18 mouse cellular contexts compared by ENCODE assay signal in the genomic region with DNA sequence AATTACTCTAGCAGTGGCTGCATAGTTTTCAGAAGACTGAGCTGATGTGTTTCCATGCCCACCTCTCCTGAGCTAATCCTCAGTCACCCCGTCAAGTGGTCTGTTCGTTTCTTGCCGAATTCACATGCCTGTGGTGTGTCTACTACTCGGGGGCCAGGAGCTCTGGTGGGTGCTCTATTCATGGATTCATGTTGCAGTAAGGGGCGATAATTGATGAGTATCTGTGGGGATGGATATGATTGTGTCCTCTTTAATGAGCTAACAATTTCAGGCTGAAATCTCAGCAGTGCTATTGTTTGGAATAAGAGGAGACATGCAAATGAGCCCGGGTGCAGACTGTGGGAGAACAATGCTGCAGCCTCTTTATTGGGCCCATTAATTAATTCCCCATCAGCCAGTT.
DNase-seq lines count a peak whose midpoint lies in the region; ATAC-seq lines count a peak whose summit lies in the region.
"Had no signal": no experiment of that assay in that cellular context is flagged by ENCODE, and none has a peak within 500 bp of the region (broad histone marks: within the 10 kb centered on the region; RNA-seq: fewer than 3 reads in every experiment).

No protein-coding gene starts in this region.

- H3K27me3 ChIP-seq in embryonic facial prominence, embryonic 14.5 days (replicated peaks; ENCODE audit: control insufficient read depth, insufficient read depth, low read length) = no peaks in the 10 kb centered on the region
- H3K27me3 ChIP-seq in embryonic facial prominence, embryonic 10.5 days (replicated peaks; ENCODE audit: low read depth, poor library complexity, severe bottlenecking) = 0 out of 2 replicates have a peak, but pooled peaks cover 3% of the 10 kb centered on the region
- H3K27me3 ChIP-seq in hindbrain, embryonic 11.5 days (ENCODE audit: control insufficient read depth, insufficient read depth, low read length) = no peaks in the 10 kb centered on the region
- no peaks in the 10 kb centered on the region for H3K27me3 ChIP-seq in midbrain, embryonic 14.5 days (ENCODE audit: control insufficient read depth, insufficient read depth, low read length)
- H3K27me3 ChIP-seq: CH12.LX; embryonic facial prominence, embryonic 13.5 days; intestine, embryonic 15.5 days had no signal

- DNase-seq in embryonic facial prominence, embryonic 14.5 days (ENCODE audit: low spot score) = peak; percentile 15
- DNase-seq in embryonic facial prominence, embryonic 10.5 days (ENCODE audit: low spot score) = no peak
- peak; percentile 25 for DNase-seq in hindbrain, embryonic 11.5 days (ENCODE audit: low spot score)
- DNase-seq in midbrain, embryonic 14.5 days = peak; percentile 54
- peak; percentile 92 for DNase-seq in retina, postnatal 1 day
- DNase-seq in frontal cortex, postnatal 14 days (ENCODE audit: low spot score in 2 of 2) = no peak
- DNase-seq in thymus, postnatal 14 days = no peak
- DNase-seq in lung, postnatal 10 days = no peak
- DNase-seq: adrenal gland, postnatal 25 days; cerebellum, postnatal 36 days; gastrocnemius, postnatal 14 days; heart, postnatal 14 days; lung, embryonic 14.5 days; thymus, postnatal 25 days had no signal

- H3K9me3 ChIP-seq in embryonic facial prominence, embryonic 14.5 days (ENCODE audit: control insufficient read depth, low read length) = no peaks in the 10 kb centered on the region
- no peaks in the 10 kb centered on the region for H3K9me3 ChIP-seq in embryonic facial prominence, embryonic 10.5 days
- no peaks in the 10 kb centered on the region for H3K9me3 ChIP-seq in hindbrain, embryonic 11.5 days (ENCODE audit: control insufficient read depth, low read length)
- no peaks in the 10 kb centered on the region for H3K9me3 ChIP-seq in midbrain, embryonic 14.5 days (ENCODE audit: control insufficient read depth, low read length)
- H3K9me3 ChIP-seq: embryonic facial prominence, embryonic 13.5 days; intestine, embryonic 15.5 days had no signal

- no peaks in the 10 kb centered on the region for H3K4me1 ChIP-seq in embryonic facial prominence, embryonic 14.5 days (ENCODE audit: control insufficient read depth, insufficient read depth, low read length)
- peaks cover 17% of the 10 kb centered on the region; the same call in 1 of the 2 replicates for H3K4me1 ChIP-seq in embryonic facial prominence, embryonic 10.5 days
- peaks cover 9% of the 10 kb centered on the region for H3K4me1 ChIP-seq in hindbrain, embryonic 11.5 days (replicated peaks; ENCODE audit: control insufficient read depth, insufficient read depth, low read length)
- H3K4me1 ChIP-seq in midbrain, embryonic 14.5 days (ENCODE audit: control insufficient read depth, insufficient read depth, low read length) = peaks cover 24% of the 10 kb centered on the region
- H3K4me1 ChIP-seq: intestine, embryonic 15.5 days had no signal

- H3K36me3 ChIP-seq in embryonic facial prominence, embryonic 14.5 days (ENCODE audit: control insufficient read depth, insufficient read depth, low read length) = no peaks in the 10 kb centered on the region
- H3K36me3 ChIP-seq in embryonic facial prominence, embryonic 10.5 days (replicated peaks) = no peaks in the 10 kb centered on the region
- H3K36me3 ChIP-seq in hindbrain, embryonic 11.5 days (ENCODE audit: control insufficient read depth, insufficient read depth, low read length) = no peaks in the 10 kb centered on the region
- no peaks in the 10 kb centered on the region for H3K36me3 ChIP-seq in midbrain, embryonic 14.5 days (ENCODE audit: control insufficient read depth, insufficient read depth, low read length)
- H3K36me3 ChIP-seq: embryonic facial prominence, embryonic 13.5 days; intestine, embryonic 15.5 days had no signal

- H3K9ac ChIP-seq in embryonic facial prominence, embryonic 14.5 days (ENCODE audit: low read depth, low read length) = no peak overlapping the region
- no peak overlapping the region for H3K9ac ChIP-seq in hindbrain, embryonic 11.5 days (ENCODE audit: low read depth, low read length)
- H3K9ac ChIP-seq in midbrain, embryonic 14.5 days (replicated peaks; ENCODE audit: low read length) = no peak overlapping the region; the same call in 1 of the 2 replicates
- H3K9ac ChIP-seq: embryonic facial prominence, embryonic 13.5 days; intestine, embryonic 15.5 days; lung, embryonic 14.5 days had no signal

- no peak for ATAC-seq in embryonic facial prominence, embryonic 14.5 days (ENCODE audit: low read depth)
- peak; percentile 41; the same call in 1 of the 2 replicates for ATAC-seq in hindbrain, embryonic 11.5 days (ENCODE audit: low FRiP score)
- ATAC-seq in midbrain, embryonic 14.5 days (ENCODE audit: low FRiP score, low TSS enrichment) = no peak
- ATAC-seq: intestine, embryonic 15.5 days had no signal

- no peak overlapping the region for H3K4me2 ChIP-seq in embryonic facial prominence, embryonic 14.5 days (ENCODE audit: low read depth, low read length)
- H3K4me2 ChIP-seq in hindbrain, embryonic 11.5 days (replicated peaks; ENCODE audit: low read depth, low read length) = no peak overlapping the region
- no peak overlapping the region for H3K4me2 ChIP-seq in midbrain, embryonic 14.5 days (ENCODE audit: low read length)
- H3K4me2 ChIP-seq: embryonic facial prominence, embryonic 13.5 days; intestine, embryonic 15.5 days; lung, embryonic 14.5 days had no signal

- H3K4me3 ChIP-seq in embryonic facial prominence, embryonic 14.5 days (ENCODE audit: low read depth, low read length) = no peak overlapping the region
- H3K4me3 ChIP-seq in embryonic facial prominence, embryonic 10.5 days = no peak overlapping the region
- no peak overlapping the region for H3K4me3 ChIP-seq in hindbrain, embryonic 11.5 days (ENCODE audit: low read depth, low read length)
- no peak overlapping the region for H3K4me3 ChIP-seq in midbrain, embryonic 14.5 days (replicated peaks; ENCODE audit: low read depth, low read length)
- H3K4me3 ChIP-seq: embryonic facial prominence, embryonic 13.5 days; intestine, embryonic 15.5 days; myocyte had no signal

- no peak overlapping the region for H3K27ac ChIP-seq in embryonic facial prominence, embryonic 14.5 days (replicated peaks; ENCODE audit: low read depth, low read length)
- no peak overlapping the region for H3K27ac ChIP-seq in embryonic facial prominence, embryonic 10.5 days (replicated peaks)
- H3K27ac ChIP-seq in hindbrain, embryonic 11.5 days (ENCODE audit: low read depth, low read length) = no peak overlapping the region
- peak overlapping the region; percentile 63 for H3K27ac ChIP-seq in midbrain, embryonic 14.5 days (replicated peaks; ENCODE audit: low read depth, low read length)
- H3K27ac ChIP-seq: embryonic facial prominence, embryonic 13.5 days; intestine, embryonic 15.5 days had no signal

- 61% methylated on average over 6 of the region's 6 CpGs for WGBS in embryonic facial prominence, embryonic 14.5 days
- 62% methylated on average over 6 of the region's 6 CpGs for WGBS in embryonic facial prominence, embryonic 10.5 days
- 40% methylated on average over 6 of the region's 6 CpGs for WGBS in hindbrain, embryonic 11.5 days
- 19% methylated on average over 6 of the region's 6 CpGs for WGBS in midbrain, embryonic 14.5 days

Comparison
In these comparisons a context has a peak if more than half of its experiments do, and no peak if none do; other contexts are left out.
1. DNase-seq: peak in embryonic facial prominence, embryonic 14.5 days (single experiment), hindbrain, embryonic 11.5 days (single experiment), midbrain, embryonic 14.5 days (single experiment) and retina, postnatal 1 day (single experiment); none in embryonic facial prominence, embryonic 10.5 days (single experiment), frontal cortex, postnatal 14 days (0 of 2), thymus, postnatal 14 days (single experiment) and lung, postnatal 10 days (single experiment).